Mouse (Mus musculus): Measurements from ENCODE around the gene Myrip. TPM values are rescaled to one million over a fixed set of nuclear protein-coding genes. Genes with fewer than 3 reads are reported as not detected.
"Not testable (repeated sequence)": the region's sequence is repeated elsewhere in the genome, so short reads cannot be mapped to it uniquely, and the experiment has no call there.

The Myrip gene
- polyA plus RNA-seq (2012), result not detected in 2 replicates

GRCm38 (mm10) chr9:120301213-120301612 is at the start of gene Myrip:
Gene Myrip, plus strand, starts transcription at chr9:120301513.
- not testable (repeated sequence) for H3K4me1 ChIP-seq (ENCODE audit: control insufficient read depth); H3K36me3 ChIP-seq (ENCODE audit: control insufficient read depth); H3K9me3 ChIP-seq (ENCODE audit: control insufficient read depth, low read length); H3K4me3 ChIP-seq (replicated peaks)
- peaks cover 44% of the 10 kb centered on the region for H3K27me3 ChIP-seq (ENCODE audit: control insufficient read depth)

GRCm38 (mm10) chr9:120259805-120260204 is 41.5 kb upstream of the Myrip start:
- Histone ChIP-seq H3K36me3 (ENCODE audit: control insufficient read depth) (no peaks in the 10 kb centered on the region), H3K27me3 (ENCODE audit: control insufficient read depth) (no peaks in the 10 kb centered on the region), H3K9me3 (ENCODE audit: control insufficient read depth, low read length) (no peaks in the 10 kb centered on the region), H3K4me1 (ENCODE audit: control insufficient read depth) (no peaks in the 10 kb centered on the region), H3K4me3 (replicated peaks) (no peak overlapping the region)
- TF ChIP-seq TAL1 (IDR thresholded peaks at IDR 0.05; ENCODE audit: low read length), result no peak
- no peak for TF ChIP-seq GATA1 (IDR thresholded peaks at IDR 0.05; ENCODE audit: low read length)

GRCm38 (mm10) chr9:120263994-120264393 is 37.3 kb upstream of the Myrip start:
- no peaks in the 10 kb centered on the region for H3K9me3 ChIP-seq (ENCODE audit: control insufficient read depth, low read length)
- no peaks in the 10 kb centered on the region for H3K27me3 ChIP-seq (ENCODE audit: control insufficient read depth)
- H3K4me3 ChIP-seq (replicated peaks), result no peak overlapping the region
- no peak for TF ChIP-seq TAL1 (IDR thresholded peaks at IDR 0.05; ENCODE audit: low read length)
- TF ChIP-seq GATA1 (IDR thresholded peaks at IDR 0.05; ENCODE audit: low read length), result no peak
- H3K36me3 ChIP-seq (ENCODE audit: control insufficient read depth), result no peaks in the 10 kb centered on the region
- H3K4me1 ChIP-seq (ENCODE audit: control insufficient read depth), result no peaks in the 10 kb centered on the region

GRCm38 (mm10) chr9:120273083-120273482 is 28.2 kb upstream of the Myrip start:
- H3K4me3 ChIP-seq (replicated peaks), result no peak overlapping the region
- H3K36me3 ChIP-seq (ENCODE audit: control insufficient read depth), result no peaks in the 10 kb centered on the region
- no peaks in the 10 kb centered on the region for H3K4me1 ChIP-seq (ENCODE audit: control insufficient read depth)
- no peaks in the 10 kb centered on the region for H3K9me3 ChIP-seq (ENCODE audit: control insufficient read depth, low read length)
- H3K27me3 ChIP-seq (ENCODE audit: control insufficient read depth), result no peaks in the 10 kb centered on the region
- no peak for TF ChIP-seq GATA1 (IDR thresholded peaks at IDR 0.05; ENCODE audit: low read length)
- no peak for TF ChIP-seq TAL1 (IDR thresholded peaks at IDR 0.05; ENCODE audit: low read length)

GRCm38 (mm10) chr9:120275226-120275625 is 26.1 kb upstream of the Myrip start:
- H3K27me3 ChIP-seq (ENCODE audit: control insufficient read depth), result no peaks in the 10 kb centered on the region
- H3K9me3 ChIP-seq (ENCODE audit: control insufficient read depth, low read length), result no peaks in the 10 kb centered on the region
- H3K36me3 ChIP-seq (ENCODE audit: control insufficient read depth), result no peaks in the 10 kb centered on the region
- TF ChIP-seq GATA1 (IDR thresholded peaks at IDR 0.05; ENCODE audit: low read length) (no peak), TAL1 (IDR thresholded peaks at IDR 0.05; ENCODE audit: low read length) (no peak)
- no peak overlapping the region for H3K4me3 ChIP-seq (replicated peaks)
- no peaks in the 10 kb centered on the region for H3K4me1 ChIP-seq (ENCODE audit: control insufficient read depth)

GRCm38 (mm10) chr9:120281147-120281546 is 20.2 kb upstream of the Myrip start:
- Histone ChIP-seq H3K36me3 (ENCODE audit: control insufficient read depth) (no peaks in the 10 kb centered on the region), H3K4me1 (ENCODE audit: control insufficient read depth) (no peaks in the 10 kb centered on the region), H3K9me3 (ENCODE audit: control insufficient read depth, low read length) (no peaks in the 10 kb centered on the region), H3K4me3 (replicated peaks) (no peak overlapping the region), H3K27me3 (ENCODE audit: control insufficient read depth) (no peaks in the 10 kb centered on the region)
- no peak for TF ChIP-seq GATA1 (IDR thresholded peaks at IDR 0.05; ENCODE audit: low read length)

GRCm38 (mm10) chr9:120282461-120283047 is 18.8 kb upstream of the Myrip start:
- no peaks in the 10 kb centered on the region for H3K9me3 ChIP-seq (ENCODE audit: control insufficient read depth, low read length)
- H3K4me3 ChIP-seq (replicated peaks), result no peak overlapping the region
- TF ChIP-seq GATA1 (IDR thresholded peaks at IDR 0.05; ENCODE audit: low read length) (no peak), TAL1 (IDR thresholded peaks at IDR 0.05; ENCODE audit: low read length) (no peak)
- no peaks in the 10 kb centered on the region for H3K36me3 ChIP-seq (ENCODE audit: control insufficient read depth)
- H3K27me3 ChIP-seq (ENCODE audit: control insufficient read depth), result no peaks in the 10 kb centered on the region
- no peaks in the 10 kb centered on the region for H3K4me1 ChIP-seq (ENCODE audit: control insufficient read depth)

- Histone ChIP-seq H3K4me1 (ENCODE audit: control insufficient read depth) (no peaks in the 10 kb centered on the region), H3K9me3 (ENCODE audit: control insufficient read depth, low read length) (no peaks in the 10 kb centered on the region), H3K36me3 (ENCODE audit: control insufficient read depth) (no peaks in the 10 kb centered on the region), H3K27me3 (ENCODE audit: control insufficient read depth) (no peaks in the 10 kb centered on the region), H3K4me3 (replicated peaks) (no peak overlapping the region)
- TF ChIP-seq TAL1 (IDR thresholded peaks at IDR 0.05; ENCODE audit: low read length) (no peak), GATA1 (IDR thresholded peaks at IDR 0.05; ENCODE audit: low read length) (no peak)
These were observed 17.8 kb upstream of the Myrip start for GRCm38 (mm10) chr9:120283556-120283955.

GRCm38 (mm10) chr9:120288011-120288410 is 13.3 kb upstream of the Myrip start:
- no peak overlapping the region for H3K4me3 ChIP-seq (replicated peaks)
- H3K4me1 ChIP-seq (ENCODE audit: control insufficient read depth), result no peaks in the 10 kb centered on the region
- H3K36me3 ChIP-seq (ENCODE audit: control insufficient read depth), result no peaks in the 10 kb centered on the region
- no peaks in the 10 kb centered on the region for H3K27me3 ChIP-seq (ENCODE audit: control insufficient read depth)
- TF ChIP-seq TAL1 (IDR thresholded peaks at IDR 0.05; ENCODE audit: low read length) (no peak), GATA1 (IDR thresholded peaks at IDR 0.05; ENCODE audit: low read length) (no peak)
- no peaks in the 10 kb centered on the region for H3K9me3 ChIP-seq (ENCODE audit: control insufficient read depth, low read length)

GRCm38 (mm10) chr9:120290375-120290774 is 10.9 kb upstream of the Myrip start:
- H3K36me3 ChIP-seq (ENCODE audit: control insufficient read depth), result no peaks in the 10 kb centered on the region
- H3K9me3 ChIP-seq (ENCODE audit: control insufficient read depth, low read length), result no peaks in the 10 kb centered on the region
- no peak overlapping the region for H3K4me3 ChIP-seq (replicated peaks)
- no peak for TF ChIP-seq TAL1 (IDR thresholded peaks at IDR 0.05; ENCODE audit: low read length)
- no peak for TF ChIP-seq GATA1 (IDR thresholded peaks at IDR 0.05; ENCODE audit: low read length)
- no peaks in the 10 kb centered on the region for H3K27me3 ChIP-seq (ENCODE audit: control insufficient read depth)
- no peaks in the 10 kb centered on the region for H3K4me1 ChIP-seq (ENCODE audit: control insufficient read depth)

Measured in erythroblast, embryonic 14.5 days (primary cell).